Mouse (Mus musculus) forebrain, embryonic 16.5 days (tissue): ENCODE data around the gene Lpar5. TPM values are rescaled to one million over a fixed set of nuclear protein-coding genes. Genes with fewer than 3 reads are reported as not detected.
A peak's percentile ranks its signal among the peaks of the same experiment; 100 is the strongest.
"Not testable (repeated sequence)": the region's sequence is repeated elsewhere in the genome, so short reads cannot be mapped to it uniquely, and the experiment has no call there.

Experiments
- ATAC-seq: fragments of 200-750 bp; cut with Nextera tagmentation; 2 replicates; pipeline ENCODE4 v1.8.0; 2017; ENCODE audit warnings: mild to moderate bottlenecking, moderate library complexity
- H3K27ac ChIP-seq: fragments of 300-500 bp; sonication (generic); 2 replicates; pipeline ENCODE4 v1.5.1; 2014; ENCODE audit warnings: low read length, control low read depth
- H3K27me3 ChIP-seq: fragments of 300-500 bp; sonication (generic); replicated peaks from 2 replicates; pipeline ENCODE4 v1.6.1; 2014; ENCODE audit warnings: low read length; ENCODE audit not compliant: control insufficient read depth, insufficient read depth
- H3K36me3 ChIP-seq: fragments of 300-500 bp; sonication (generic); 2 replicates; pipeline ENCODE4 v1.6.1; 2014; ENCODE audit not compliant: control insufficient read depth, insufficient read depth
- H3K4me1 ChIP-seq: fragments of 300-500 bp; sonication (generic); replicated peaks from 2 replicates; pipeline ENCODE4 v1.6.1; 2014; ENCODE audit warnings: low read length; ENCODE audit not compliant: control insufficient read depth, insufficient read depth
- H3K4me2 ChIP-seq: fragments of 300-500 bp; sonication (generic); 2 replicates; pipeline ENCODE4 v1.6.1; 2014; ENCODE audit warnings: mild to moderate bottlenecking, low read length, control low read depth
- H3K4me3 ChIP-seq: fragments of 300-500 bp; sonication (generic); replicated peaks from 2 replicates; pipeline ENCODE4 v1.5.1; 2014; ENCODE audit warnings: mild to moderate bottlenecking, low read length, control low read depth
- H3K9ac ChIP-seq: fragments of 300-500 bp; sonication (generic); replicated peaks from 2 replicates; pipeline ENCODE4 v1.6.1; 2014; ENCODE audit warnings: low read depth, low read length, control low read depth
- H3K9me3 ChIP-seq: fragments of 300-500 bp; sonication (generic); 2 replicates; pipeline ENCODE4 v1.6.1; 2016; ENCODE audit warnings: low read length; ENCODE audit not compliant: control insufficient read depth
- WGBS: fragments of 180-500 bp; shearing (Covaris S2); extraction: QIAGEN DNeasy Blood & Tissue Kit; methylation state at CpG from one replicate; pipeline ENCODE4 v1.1.7; 2014; 5-methylcytosine and 5-hydroxymethylcytosine counted together
- polyA plus RNA-seq: library from polyadenylated mRNA; unstranded; fragments of >200 nt; fragmentation: Nextera tagmentation; extraction: Ambion mirVana; gene quantifications from 2 replicates; pipeline ENCODE4 v1.2.1, GENCODE M21; 2015

Lpar5 gene
- polyA plus RNA-seq, 1 experiment from 2014 or later: 0.44 TPM

DNA sequence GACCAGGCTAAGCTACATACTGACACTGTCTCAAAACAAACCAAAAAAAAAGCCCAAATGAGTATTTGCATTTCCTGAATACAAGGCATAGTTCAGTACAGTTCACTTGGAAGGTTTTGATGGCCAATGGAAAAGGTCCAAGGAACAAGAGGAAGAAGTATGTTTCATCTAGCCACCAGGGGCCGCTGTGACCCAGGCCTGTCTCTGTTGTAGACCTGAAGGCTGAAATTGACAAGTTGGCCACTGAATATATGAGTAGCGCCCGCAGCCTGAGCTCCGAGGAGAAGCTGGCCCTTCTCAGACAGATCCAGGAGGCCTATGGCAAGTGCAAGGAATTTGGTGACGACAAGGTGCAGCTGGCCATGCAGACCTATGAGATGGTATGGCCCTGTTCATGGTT, 21.0 kb upstream of the Lpar5 start:
- 33% methylated on average over 5 of the region's 5 CpGs for whole genome bisulfite sequencing
- no peak overlapping the region for H3K4me2 ChIP-seq

DNA sequence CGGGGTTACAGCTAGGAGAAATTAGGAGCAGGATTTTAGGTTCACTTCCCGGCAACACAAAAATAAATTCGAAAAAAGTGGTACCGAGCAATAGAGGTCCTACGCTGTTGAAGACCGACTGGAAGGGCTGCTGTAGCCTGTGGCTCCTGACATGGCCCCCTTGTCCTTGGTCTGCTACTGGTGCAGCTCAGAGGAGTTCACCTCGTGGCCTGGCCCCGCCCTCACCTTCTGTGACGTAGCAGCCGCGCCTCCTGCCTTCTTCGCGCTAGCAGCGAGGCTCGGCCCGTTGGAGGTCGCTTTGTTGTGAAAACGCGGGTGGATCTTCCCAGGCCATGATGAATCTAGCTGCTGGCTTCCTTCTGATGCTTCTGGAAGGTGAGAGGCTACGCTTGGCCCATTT, 18.0 kb upstream of the Lpar5 start, which contains the start of gene Acrbp:
TSS of gene Acrbp (plus strand) at position 12 of the 400 bp plus-strand sequence.
- Histone ChIP-seq H3K4me3 (no peak within 1 kb of the TSS), H3K27me3 (no peaks in the 10 kb centered on the region), H3K9me3 (no peaks in the 10 kb centered on the region), H3K4me2 (no peak within 1 kb of the TSS), H3K36me3 (peaks cover 44% of the 10 kb centered on the region), H3K4me1 (0 out of 2 replicates have a peak, but pooled peaks cover 3% of the 10 kb centered on the region), H3K27ac (no peak within 1 kb of the TSS), H3K9ac (no peak within 1 kb of the TSS)
- no peak for ATAC-seq
- 37% methylated on average over 20 of the region's 20 CpGs for WGBS

More for the DNA sequence above, 21.0 kb upstream of the Lpar5 start:
- peaks cover 36% of the 10 kb centered on the region for H3K36me3 ChIP-seq
- no peak overlapping the region for H3K27ac ChIP-seq
- no peaks in the 10 kb centered on the region for H3K9me3 ChIP-seq
- peak; percentile 59 for ATAC-seq
- H3K4me3 ChIP-seq: no peak overlapping the region
- H3K9ac ChIP-seq: no peak overlapping the region
- no peaks in the 10 kb centered on the region for H3K27me3 ChIP-seq
- 0 out of 2 replicates have a peak, but pooled peaks cover 3% of the 10 kb centered on the region for H3K4me1 ChIP-seq

DNA sequence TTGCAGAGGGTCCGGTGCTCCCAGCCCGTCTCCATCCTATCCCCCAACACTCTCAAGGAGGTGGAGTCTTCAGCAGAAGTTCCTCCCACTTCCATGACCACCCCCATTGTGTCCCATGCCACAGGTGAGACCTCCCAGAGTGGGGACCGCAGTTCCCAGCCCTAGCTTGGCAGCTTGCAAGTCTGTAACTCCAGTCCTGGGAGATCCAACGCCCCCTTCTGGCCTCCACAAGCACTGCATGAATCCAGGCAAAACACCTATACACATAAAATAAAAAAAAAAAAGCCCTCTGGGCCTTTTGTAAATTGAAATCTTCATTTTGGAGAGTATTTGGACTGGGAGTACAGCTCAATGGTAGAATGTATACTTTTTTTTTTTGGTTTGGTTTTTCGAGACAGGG, 16.5 kb upstream of the Lpar5 start:
- Histone ChIP-seq H3K9me3 (no peaks in the 10 kb centered on the region), H3K4me3 (no peak overlapping the region), H3K9ac (no peak overlapping the region), H3K4me1 (0 out of 2 replicates have a peak, but pooled peaks cover 3% of the 10 kb centered on the region), H3K27ac (no peak overlapping the region), H3K36me3 (peaks cover 38% of the 10 kb centered on the region), H3K27me3 (no peaks in the 10 kb centered on the region), H3K4me2 (no peak overlapping the region)
- ATAC-seq: no peak
- WGBS: 70% methylated on average over 5 of the region's 5 CpGs

DNA sequence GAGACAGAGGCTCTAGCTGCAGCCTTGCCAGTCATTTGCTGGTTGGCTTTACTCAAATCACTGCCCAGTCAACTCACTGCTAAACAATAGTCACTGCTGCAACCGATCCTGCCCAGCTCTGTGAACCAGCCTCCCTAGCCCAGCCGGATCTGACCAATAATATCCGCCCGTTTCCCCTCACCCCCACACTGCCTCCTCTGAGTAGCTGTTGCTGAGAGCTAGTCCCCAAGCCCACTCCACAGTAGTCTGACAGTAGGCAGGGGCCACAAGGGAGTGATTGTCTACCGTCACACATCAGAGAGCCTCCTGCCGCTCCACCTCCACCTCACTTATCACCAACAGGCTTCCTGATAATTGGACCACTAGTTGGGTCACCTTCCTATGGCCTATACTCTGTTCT, 6.2 kb upstream of the Lpar5 start:
- 38% methylated on average over 6 of the region's 6 CpGs for WGBS
- Histone ChIP-seq H3K36me3 (no peaks in the 10 kb centered on the region), H3K4me3 (no peak overlapping the region), H3K9me3 (no peaks in the 10 kb centered on the region), H3K27me3 (no peaks in the 10 kb centered on the region), H3K4me1 (no peaks in the 10 kb centered on the region), H3K27ac (no peak overlapping the region), H3K9ac (no peak overlapping the region), H3K4me2 (no peak overlapping the region)
- no peak for ATAC-seq

GRCm38 (mm10) chr6:125062511-125062910, 5.2 kb upstream of the Lpar5 start:
- Histone ChIP-seq H3K36me3 (no peaks in the 10 kb centered on the region), H3K9ac (no peak overlapping the region), H3K4me2 (no peak overlapping the region), H3K27me3 (no peaks in the 10 kb centered on the region), H3K4me1 (no peaks in the 10 kb centered on the region), H3K9me3 (no peaks in the 10 kb centered on the region), H3K27ac (no peak overlapping the region), H3K4me3 (no peak overlapping the region)
- ATAC-seq: no peak
- 80% methylated on average over 5 of the region's 5 CpGs for WGBS

DNA sequence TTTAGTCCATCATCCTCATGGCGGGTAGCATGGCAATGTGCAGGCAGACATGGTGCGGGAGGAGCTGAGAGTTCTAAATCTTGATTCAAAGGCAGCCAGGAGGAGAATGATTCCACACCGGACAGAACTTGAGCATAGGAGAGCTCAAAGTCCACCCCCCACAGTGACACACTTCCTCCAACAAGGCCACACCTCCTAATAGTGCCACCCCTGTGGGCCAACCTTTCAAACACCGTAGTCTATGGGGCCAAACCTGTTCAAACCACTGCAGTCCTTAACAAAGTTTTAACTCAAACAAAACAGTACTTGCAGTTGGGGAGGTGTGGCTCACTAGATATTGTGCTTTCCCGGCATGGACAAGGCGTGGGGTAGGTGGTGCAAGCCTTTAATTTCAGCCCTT, 3.8 kb upstream of the Lpar5 start:
- WGBS: 85% methylated on average over 6 of the region's 6 CpGs
- H3K27me3 ChIP-seq: no peaks in the 10 kb centered on the region
- H3K4me3 ChIP-seq: no peak overlapping the region
- ATAC-seq: no peak
- no peak overlapping the region for H3K9ac ChIP-seq
- no peak overlapping the region for H3K4me2 ChIP-seq
- H3K36me3 ChIP-seq: no peaks in the 10 kb centered on the region
- H3K27ac ChIP-seq: no peak overlapping the region
- H3K9me3 ChIP-seq: no peaks in the 10 kb centered on the region
- no peaks in the 10 kb centered on the region for H3K4me1 ChIP-seq

DNA sequence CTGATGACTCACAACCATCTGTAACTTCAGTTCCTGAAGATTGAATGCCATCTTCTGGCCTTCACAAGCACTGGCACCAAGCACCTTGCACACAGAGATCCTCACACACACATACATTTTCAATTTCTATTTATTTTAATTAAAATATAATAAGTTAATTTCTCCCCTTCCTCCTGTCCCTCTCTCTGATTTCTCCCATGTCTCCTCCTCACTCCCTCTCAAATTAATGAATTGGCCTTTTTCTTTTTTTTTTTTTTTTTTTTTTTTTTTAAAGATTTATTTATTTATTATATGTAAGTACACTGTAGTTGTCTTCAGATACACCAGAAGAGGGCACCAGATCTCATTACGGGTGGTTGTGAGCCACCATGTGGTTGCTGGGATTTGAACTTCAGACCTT, 2.5 kb upstream of the Lpar5 start:
- H3K4me3 ChIP-seq, H3K36me3 ChIP-seq, H3K27ac ChIP-seq, H3K9me3 ChIP-seq, H3K9ac ChIP-seq, H3K4me2 ChIP-seq, ATAC-seq, H3K4me1 ChIP-seq, H3K27me3 ChIP-seq: not testable (repeated sequence)
- WGBS: no CpG with 5 or more reads among the region's 1 CpGs

DNA sequence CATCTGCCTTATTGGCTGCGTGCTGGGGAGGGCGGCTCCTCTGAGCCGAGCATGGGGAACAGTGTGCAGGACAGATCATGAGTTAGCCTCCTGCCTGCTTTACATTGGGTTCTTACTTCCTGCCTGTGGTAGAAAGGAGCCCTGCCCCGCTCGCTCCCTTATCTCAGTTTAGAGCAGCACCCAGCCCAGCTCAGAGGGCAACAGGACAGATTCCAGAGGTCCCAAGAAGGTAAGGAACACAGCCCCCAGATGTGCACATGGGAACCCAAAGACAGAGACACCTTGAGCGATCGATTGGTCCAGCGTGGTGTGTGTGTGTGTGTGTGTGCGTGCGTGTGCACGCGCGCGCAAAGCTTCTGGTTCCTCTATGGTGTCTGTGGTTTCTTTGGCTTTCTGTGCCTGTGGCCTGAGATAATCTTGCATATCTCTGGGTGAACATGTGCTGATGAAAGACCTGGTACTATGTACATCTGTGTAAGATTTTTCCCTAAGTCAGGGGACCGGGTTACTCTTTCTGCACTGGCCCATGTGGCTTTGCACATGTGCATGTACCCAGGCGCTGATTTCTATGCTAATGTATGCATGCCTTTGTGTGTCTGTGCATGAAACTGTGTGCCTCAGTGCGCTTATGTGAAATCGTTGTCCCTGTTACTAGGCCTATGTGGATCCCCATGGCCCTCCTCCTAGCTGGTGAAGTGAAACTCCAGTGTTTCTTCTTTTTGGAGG, 3.6 kb downstream of the Lpar5 start:
- WGBS: 66% methylated on average over 18 of the region's 18 CpGs
- peak; percentile 94 for ATAC-seq
- Histone ChIP-seq H3K4me2 (no peak overlapping the region), H3K9ac (0 out of 2 replicates have a peak overlapping the region, but pooled peaks have one; percentile 1), H3K9me3 (no peaks in the 10 kb centered on the region), H3K27me3 (no peaks in the 10 kb centered on the region), H3K4me3 (no peak overlapping the region), H3K36me3 (no peaks in the 10 kb centered on the region), H3K27ac (peak overlapping the region; percentile 91), H3K4me1 (peaks cover 22% of the 10 kb centered on the region)

- Histone ChIP-seq H3K4me3 (no peak overlapping the region), H3K36me3 (no peaks in the 10 kb centered on the region), H3K9ac (0 out of 2 replicates have a peak overlapping the region, but pooled peaks have one; percentile 1), H3K27ac (peak overlapping the region; percentile 91), H3K9me3 (no peaks in the 10 kb centered on the region), H3K4me2 (no peak overlapping the region), H3K4me1 (peaks cover 22% of the 10 kb centered on the region), H3K27me3 (no peaks in the 10 kb centered on the region)
- ATAC-seq: peak; percentile 87
- 3% methylated on average over 2 of the region's 2 CpGs for WGBS
These were observed 4.2 kb downstream of the Lpar5 start for GRCm38 (mm10) chr6:125071896-125072279.
